Mouse (Mus musculus): ENCODE measurements around the gene Golga3.

Golga3 gene

GRCm38 (mm10) chr5:110232346-110232745 is 55.8 kb downstream of the Golga3 start:
- no peak for DNase-seq

- DNase-seq, result no peak
These were observed 67.6 kb downstream of the Golga3 start for GRCm38 (mm10) chr5:110244091-110244490.

- no peak for DNase-seq
These were observed 90.4 kb downstream of the Golga3 start for GRCm38 (mm10) chr5:110266941-110267340.

- peak; percentile 98 for DNase-seq
These were observed 92.9 kb downstream of the Golga3 start, which contains the start of gene Pgam5 for GRCm38 (mm10) chr5:110269141-110270101. Gene Pgam5, minus strand, starts transcription at chr5:110269913.

GRCm38 (mm10) chr5:110270242-110270641 is 93.7 kb downstream of the Golga3 start:
- DNase-seq, result peak; percentile 89

GRCm38 (mm10) chr5:110274147-110274546 is 97.6 kb downstream of the Golga3 start:
- no peak for DNase-seq

- no peak for DNase-seq
These were observed 98.3 kb downstream of the Golga3 start for GRCm38 (mm10) chr5:110274846-110275245.

All from heart, adult 11 months (tissue).